Mouse (Mus musculus) left cerebral cortex, adult 2 months (tissue): ENCODE results near the gene Usp44. TPM values are rescaled to one million over a fixed set of nuclear protein-coding genes. Genes with fewer than 3 reads are reported as not detected.
"Not testable (repeated sequence)": the region's sequence is repeated elsewhere in the genome, so short reads cannot be mapped to it uniquely, and the experiment has no call there.

Source experiments
- DNase-seq, 2 experiments: peaks; one replicate each; pipeline ENCODE4 v3.0.0; 2021 to 2022; ENCODE audit warnings: low spot score in 2 of 2, mixed read lengths in 1 of 2; ENCODE audit errors: extremely low spot score in 1 of 2
- H3K27ac ChIP-seq: fragments of 200-600 bp; 2 replicates; pipeline ENCODE4 v1.8.1; 2022
- H3K4me3 ChIP-seq: fragments of 200-600 bp; 2 replicates; pipeline ENCODE4 v1.8.1; 2022
- CTCF ChIP-seq: fragments of 200-600 bp; IDR thresholded peaks from 2 replicates; pipeline ENCODE4 v1.8.1; 2022; ENCODE audit warnings: antibody characterized with exemption, mild to moderate bottlenecking, moderate library complexity
- intact Hi-C: fragments of 180-260 bp; cut with DNase I; formaldehyde crosslinking; loops from one replicate; pipeline ENCODE4 v1.15.1; 2025
- long read RNA-seq, 2 experiments: library from polyadenylated mRNA; stranded (forward); transcript quantifications; one replicate each; pipeline ENCODE4 v2.0.0; 2021; ENCODE audit warnings: borderline mapping rate in 2 of 2
- total RNA-seq, 2 experiments: library from RNA; stranded (reverse); gene quantifications; 2 replicates each; pipeline ENCODE4 v1.2.3; 2021

Usp44 gene
- total RNA-seq, result not detected
- long read RNA-seq, experiment 1, result 0 reads
- long read RNA-seq, experiment 2, result 0 reads

DNA sequence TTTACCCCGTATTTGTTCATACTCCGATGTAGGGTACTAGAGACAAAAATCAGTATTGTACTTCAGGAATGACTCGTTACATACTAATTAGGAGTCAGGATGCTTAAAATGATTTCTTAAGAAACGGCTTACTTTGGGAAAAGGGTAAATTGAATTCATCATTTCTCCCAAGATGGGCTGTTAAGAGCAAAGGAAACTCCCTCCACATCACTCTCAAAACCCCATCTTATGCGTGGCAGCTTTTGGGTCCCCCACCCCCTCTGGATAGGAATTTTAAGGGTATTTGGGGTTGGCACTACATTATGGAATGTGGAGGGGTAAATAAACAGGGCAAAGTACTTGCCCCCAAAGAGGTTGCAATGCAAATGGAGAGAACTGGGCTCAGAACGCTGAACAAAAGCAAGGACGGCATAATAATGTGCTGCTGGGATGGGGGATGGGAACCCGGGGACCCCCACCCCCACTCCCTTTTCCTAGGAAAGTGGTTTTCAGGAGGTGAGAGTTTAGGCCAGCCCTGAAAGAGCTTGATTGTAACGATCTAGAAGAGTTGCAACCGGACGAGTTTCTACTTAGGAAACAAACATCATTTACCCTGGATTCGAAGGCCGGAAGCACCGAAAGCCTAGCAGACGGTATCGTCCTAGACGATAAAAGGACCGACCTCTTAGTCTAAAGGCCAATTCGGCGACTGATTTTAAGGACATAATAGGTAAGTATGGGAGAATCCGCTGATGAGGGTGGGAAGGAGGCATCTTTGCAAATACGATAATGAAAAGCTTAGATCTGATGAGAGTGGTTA lies at the start of gene Usp44:
TSS of gene Usp44 (plus strand) at position 625 of the 799 bp plus-strand sequence.
- H3K4me3 ChIP-seq, result no peak within 1 kb of the TSS
- intact Hi-C loops, result no loop called here

DNA sequence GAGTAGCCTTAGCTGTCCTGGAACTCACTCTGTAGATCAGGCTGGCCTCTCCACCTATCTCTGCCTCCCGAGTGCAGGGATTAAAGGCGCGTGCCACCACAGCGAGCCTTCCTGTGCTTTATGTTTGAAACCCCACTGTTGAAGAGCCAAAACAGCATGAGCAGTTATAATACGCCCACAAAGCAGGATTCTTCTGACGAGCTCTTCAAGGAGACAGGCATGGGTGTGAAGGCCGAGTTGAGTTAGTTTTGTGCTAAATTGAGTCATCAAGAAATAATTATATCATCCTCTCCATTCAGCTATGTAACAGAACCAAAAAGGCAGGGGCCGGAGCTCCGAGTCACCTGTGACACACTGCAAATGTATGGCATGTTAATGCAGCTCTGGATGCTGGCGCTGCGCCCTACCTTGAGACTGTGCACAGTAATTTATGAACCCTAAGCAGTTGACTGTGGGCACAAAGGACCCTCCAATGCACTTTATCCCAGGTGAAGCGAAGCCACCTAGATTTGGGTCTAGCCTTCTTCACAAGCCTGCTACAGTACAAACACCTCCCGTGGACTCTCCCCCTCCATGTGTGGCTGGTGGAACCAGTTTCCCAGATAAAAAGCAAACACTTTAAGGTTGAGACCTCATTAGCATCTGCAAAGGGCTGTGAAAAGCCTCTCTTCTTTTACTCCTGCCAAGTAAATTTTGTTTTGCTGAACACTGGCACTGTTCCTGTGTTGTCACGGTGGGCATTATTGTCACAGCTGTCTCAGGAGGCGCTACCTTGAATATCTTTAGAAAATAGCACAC lies 47.9 kb upstream of the Usp44 start:
- no peak overlapping the region for H3K4me3 ChIP-seq
- H3K27ac ChIP-seq, result no peak overlapping the region
- DNase-seq, result peak in 1 of 2 experiments; percentile 17
- no peak for TF ChIP-seq CTCF
- intact Hi-C loops, result no loop called here

More for the DNA sequence above, at the start of gene Usp44:
- TF ChIP-seq CTCF, result no peak
- DNase-seq, result no peak
- no peak within 1 kb of the TSS for H3K27ac ChIP-seq

DNA sequence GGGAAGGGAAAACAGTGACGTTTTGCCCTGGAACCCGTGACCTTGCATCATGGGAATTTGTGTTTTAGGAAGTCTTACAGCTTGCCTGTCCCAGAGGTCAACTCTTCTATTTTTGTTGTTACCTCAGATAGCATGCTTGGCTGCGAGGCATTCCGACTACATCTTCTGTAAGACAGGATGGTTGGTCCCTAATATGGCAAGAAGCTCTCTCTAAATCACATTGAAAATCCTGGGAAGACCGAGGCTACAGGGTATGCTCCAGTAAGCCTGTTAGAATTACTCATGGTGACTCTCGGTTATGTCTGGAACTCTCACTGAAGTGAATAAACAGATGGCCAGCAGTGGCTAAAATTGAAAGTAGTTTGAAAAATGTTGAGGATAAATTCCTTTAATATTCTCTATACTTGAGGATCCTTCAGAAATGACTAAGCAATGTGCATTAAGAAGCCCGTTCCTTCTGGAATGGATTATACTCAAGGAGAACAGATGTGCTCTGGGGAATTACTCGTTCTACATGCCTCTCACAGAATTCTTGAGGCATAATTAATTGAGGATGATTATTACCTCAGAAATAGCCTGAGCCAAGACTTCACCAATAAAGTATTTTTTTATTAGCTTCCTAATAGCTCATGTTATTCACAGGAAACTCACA lies 31.5 kb upstream of the Usp44 start:
- intact Hi-C loops, result no loop called here
- no peak for TF ChIP-seq CTCF
- no peak overlapping the region for H3K27ac ChIP-seq
- H3K4me3 ChIP-seq, result no peak overlapping the region
- no peak for DNase-seq

DNA sequence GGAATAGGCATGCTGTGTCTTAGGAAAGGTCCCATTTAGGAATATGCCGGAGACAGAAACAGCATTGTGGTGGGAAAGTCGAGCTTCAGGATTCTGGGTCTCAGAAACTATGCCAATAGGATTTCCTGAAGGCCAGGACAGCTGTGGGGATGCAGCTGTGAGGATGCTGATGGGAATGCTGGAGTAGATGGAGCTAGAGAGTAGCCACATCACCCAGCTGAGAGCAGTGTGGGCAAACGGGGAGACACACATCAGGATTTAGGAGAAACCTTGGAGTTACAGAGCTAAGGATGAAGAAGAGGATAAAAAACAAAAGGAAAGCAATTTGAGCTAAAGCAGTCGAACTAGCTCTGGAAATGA lies 31.0 kb upstream of the Usp44 start:
- H3K4me3 ChIP-seq, result no peak overlapping the region
- no peak overlapping the region for H3K27ac ChIP-seq
- DNase-seq, result no peak
- intact Hi-C loops, result no loop called here
- TF ChIP-seq CTCF, result no peak

DNA sequence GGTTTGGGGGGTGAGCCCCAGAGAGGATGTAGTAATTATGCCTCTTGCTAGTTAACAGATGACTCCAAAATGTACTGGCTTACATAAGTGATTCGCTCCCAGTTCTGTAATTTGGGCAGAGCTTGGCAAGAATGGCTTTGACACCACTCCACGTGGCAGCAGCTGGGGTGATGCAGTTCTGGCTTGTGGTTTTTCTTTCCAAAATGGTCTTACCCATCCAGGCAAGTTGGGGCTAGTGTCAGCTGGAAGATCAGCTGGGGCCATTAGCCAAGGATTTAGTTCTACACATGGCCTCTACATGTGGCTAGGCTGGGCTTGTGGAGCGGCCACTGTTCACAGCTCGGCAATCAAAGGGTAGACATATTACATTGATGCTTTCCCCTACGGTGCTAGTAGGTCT lies 30.5 kb upstream of the Usp44 start:
- intact Hi-C loops, result no loop called here
- Histone ChIP-seq H3K4me3 (no peak overlapping the region), H3K27ac (no peak overlapping the region)
- TF ChIP-seq CTCF, result no peak
- DNase-seq, result no peak

DNA sequence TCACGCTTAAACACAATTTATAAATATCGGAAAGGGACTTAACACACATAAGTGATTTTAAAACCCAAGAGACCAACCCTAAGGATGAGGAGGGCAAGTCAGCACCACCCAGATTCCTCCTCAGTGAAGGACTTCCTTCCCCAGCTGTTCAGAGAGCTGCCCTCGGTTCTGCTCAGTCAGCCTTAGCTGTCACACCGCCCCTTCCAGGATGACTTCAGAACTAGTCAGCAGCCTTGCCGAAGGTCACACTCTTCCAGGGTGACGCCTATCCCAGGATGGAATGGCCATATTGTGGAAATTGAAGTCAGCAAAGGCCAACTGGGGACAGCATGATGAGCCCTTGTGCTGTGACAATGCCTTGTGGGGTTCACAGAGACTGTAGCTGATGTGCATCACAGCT lies 28.2 kb upstream of the Usp44 start:
- H3K4me3 ChIP-seq, result no peak overlapping the region
- no peak overlapping the region for H3K27ac ChIP-seq
- no peak for TF ChIP-seq CTCF
- intact Hi-C loops, result no loop called here
- no peak for DNase-seq

DNA sequence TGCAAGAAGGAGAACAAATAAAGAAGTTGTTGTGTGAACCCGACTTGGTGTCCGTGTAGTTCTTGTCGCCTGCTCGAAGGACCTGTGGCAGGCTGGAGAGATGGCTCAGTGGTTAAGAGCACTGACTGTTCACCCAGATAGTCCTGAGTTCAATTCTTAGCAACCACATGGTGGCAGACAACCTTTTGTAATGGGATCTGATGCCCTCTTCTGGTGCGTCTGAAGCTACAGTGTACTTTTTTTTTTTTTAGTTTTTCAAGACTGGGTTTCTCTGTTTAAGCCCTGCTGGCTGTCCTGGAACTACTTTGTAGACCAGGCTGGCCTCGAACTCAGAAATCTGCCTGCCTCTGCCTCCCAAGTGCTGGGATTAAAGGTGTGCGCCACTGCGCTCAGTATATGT lies 21.9 kb upstream of the Usp44 start:
- intact Hi-C loops, DNase-seq, H3K27ac ChIP-seq, H3K4me3 ChIP-seq: not testable (repeated sequence)

DNA sequence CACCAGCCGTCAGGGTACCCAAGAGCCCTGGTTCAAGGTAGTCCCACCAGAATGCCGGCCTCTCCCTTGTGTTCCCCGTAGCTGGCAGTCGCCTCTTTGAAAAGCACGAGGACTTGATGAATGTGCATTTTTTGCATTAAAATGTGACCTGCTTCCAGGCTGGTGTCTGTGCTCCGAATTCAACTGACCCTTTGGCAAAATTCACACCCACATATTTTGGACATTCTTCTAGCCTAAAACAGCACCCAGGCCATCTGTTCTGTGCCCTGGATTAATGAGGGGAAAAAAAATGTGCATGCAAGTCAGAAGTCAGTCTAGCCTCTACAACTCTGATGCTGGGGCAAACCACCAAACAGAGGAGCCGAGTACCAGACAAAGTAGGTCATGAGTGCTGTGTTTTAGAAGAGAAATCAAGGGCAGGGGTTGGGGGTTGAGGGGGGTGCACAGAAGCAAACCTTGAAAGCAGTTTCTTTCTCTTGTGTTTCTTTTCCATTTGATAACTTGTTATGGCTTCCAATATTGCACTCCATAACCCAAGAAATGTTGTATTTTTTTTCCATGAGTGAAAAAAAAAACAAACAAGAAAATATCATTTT lies 20.7 kb upstream of the Usp44 start:
- intact Hi-C loops, result no loop called here
- H3K27ac ChIP-seq, result no peak overlapping the region
- no peak overlapping the region for H3K4me3 ChIP-seq
- TF ChIP-seq CTCF, result no peak
- DNase-seq, result no peak

DNA sequence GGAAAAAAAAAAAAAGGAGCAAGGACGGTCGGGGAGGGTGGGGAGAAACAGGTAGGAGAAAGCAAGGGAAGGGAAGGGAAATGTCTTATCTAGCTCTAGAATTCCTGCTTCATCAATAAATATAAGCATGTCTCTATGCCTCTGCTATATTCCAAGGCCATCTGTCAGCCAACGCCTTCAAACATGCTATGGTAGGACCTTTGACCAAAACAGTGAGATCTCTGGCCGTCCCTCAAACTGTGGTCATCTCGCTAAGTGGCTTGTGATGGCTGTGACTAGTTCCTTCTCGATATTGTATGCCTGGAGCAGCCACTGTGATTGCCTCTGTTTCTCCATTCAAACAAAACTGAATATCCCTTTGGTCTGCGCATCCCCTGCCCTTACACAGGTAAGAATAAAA lies 19.3 kb upstream of the Usp44 start:
- intact Hi-C loops, result no loop called here

DNA sequence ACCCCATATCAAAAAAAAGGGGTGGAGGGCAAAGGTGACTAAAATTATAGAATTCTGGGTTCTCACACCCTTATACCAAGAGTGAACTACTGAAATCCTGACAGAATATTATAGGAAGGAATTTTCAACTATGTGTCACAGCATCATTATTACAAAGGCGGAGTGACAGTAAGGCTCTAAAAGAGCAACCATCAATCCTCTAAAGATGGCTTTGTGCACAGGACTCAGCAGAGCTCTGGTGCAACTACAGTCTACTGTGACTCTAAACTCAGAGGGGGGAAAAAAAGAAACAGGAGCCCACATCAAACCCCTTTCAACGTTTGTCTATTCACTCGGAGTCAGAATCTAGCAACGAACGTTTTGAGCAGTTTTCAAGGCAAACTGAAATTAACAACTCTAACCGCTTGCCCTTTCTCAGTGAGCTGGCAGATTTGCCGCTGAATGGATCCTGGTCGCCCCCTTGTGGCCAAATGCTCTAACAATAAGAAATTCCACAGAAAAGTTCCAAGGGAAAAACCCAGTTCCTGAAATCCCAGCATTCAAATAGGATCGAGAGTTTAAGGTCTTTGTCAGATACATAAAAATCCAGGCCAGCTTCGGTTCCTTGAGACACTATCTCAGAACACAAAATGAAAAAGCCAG lies 18.5 kb upstream of the Usp44 start:
- H3K27ac ChIP-seq, result no peak overlapping the region
- H3K4me3 ChIP-seq, result no peak overlapping the region
- DNase-seq, result peak; percentile 77 to 88
- intact Hi-C loops, result loop anchor here (1.0 kb wide), 2 partner anchors 202 to 219 kb away; no protein-coding TSS in a partner anchor
- peak; percentile 91 for TF ChIP-seq CTCF

More for the DNA sequence above, 19.3 kb upstream of the Usp44 start:
- DNase-seq, result no peak
- no peak for TF ChIP-seq CTCF
- H3K27ac ChIP-seq, result no peak overlapping the region
- H3K4me3 ChIP-seq, result no peak overlapping the region

DNA sequence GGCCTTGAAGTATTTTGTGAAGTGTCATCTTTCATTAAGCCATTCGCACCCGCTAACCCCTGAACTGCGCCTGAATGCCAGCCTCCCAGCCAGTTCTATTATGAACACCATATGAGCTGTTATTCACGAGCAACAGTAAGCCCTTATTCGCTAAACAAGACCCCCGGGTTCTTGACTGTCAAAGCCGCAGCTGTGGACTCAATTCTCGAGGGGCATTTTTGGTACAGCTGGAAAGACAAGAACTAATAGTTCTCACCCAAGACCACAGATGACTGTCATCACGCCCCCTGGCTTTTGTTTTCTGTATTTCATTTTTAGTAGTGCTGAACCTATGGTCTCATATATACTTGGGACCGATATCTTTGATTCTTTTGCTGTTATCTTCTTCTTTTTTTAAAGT lies 17.6 kb upstream of the Usp44 start:
- no peak for DNase-seq
- no peak; the same call in none of the 2 replicates for TF ChIP-seq CTCF

More for the DNA sequence above, 17.6 kb upstream of the Usp44 start:
- H3K4me3 ChIP-seq, result no peak overlapping the region
- intact Hi-C loops, result loop anchor here (1.0 kb wide), 2 partner anchors 202 to 219 kb away; no protein-coding TSS in a partner anchor
- H3K27ac ChIP-seq, result no peak overlapping the region
